Mouse (Mus musculus) liver, embryonic 11.5 days (tissue): ENCODE measurements at regions not wholly inside any gene's neighbourhood (a gene's known extent, or its start where the extent isn't known, plus 50 kb on each side); places are given as distances from the start of the nearest gene placed in this dataset.

ENCODE experiments used
- ATAC-seq: fragments of 200-750 bp; cut with Nextera tagmentation; replicated peaks from 2 replicates; pipeline ENCODE4 v1.8.0; 2017; ENCODE audit warnings: moderate number of reproducible peaks, mild to moderate bottlenecking, moderate TSS enrichment, moderate library complexity; ENCODE audit not compliant: low FRiP score
- DNase-seq: peaks from one replicate; pipeline ENCODE4 v3.0.0-alpha.2; 2017; ENCODE audit warnings: low spot score
- H3K27ac ChIP-seq: fragments of 300-500 bp; sonication (generic); 2 replicates; pipeline ENCODE4 v1.5.1; 2014; ENCODE audit warnings: mild to moderate bottlenecking, low read depth, low read length, control low read depth
- H3K27me3 ChIP-seq: fragments of 300-500 bp; sonication (generic); replicated peaks from 2 replicates; pipeline ENCODE4 v1.6.1; 2014; ENCODE audit warnings: low read length, mixed read lengths; ENCODE audit not compliant: control insufficient read depth, insufficient read depth
- H3K36me3 ChIP-seq: fragments of 300-500 bp; sonication (generic); 2 replicates; pipeline ENCODE4 v1.6.1; 2014; ENCODE audit warnings: mild to moderate bottlenecking, low read length, moderate library complexity, mixed read lengths; ENCODE audit not compliant: control insufficient read depth, insufficient read depth
- H3K4me1 ChIP-seq: fragments of 300-500 bp; sonication (generic); replicated peaks from 2 replicates; pipeline ENCODE4 v1.6.1; 2014; ENCODE audit warnings: low read length, mixed read lengths; ENCODE audit not compliant: control insufficient read depth, insufficient read depth
- H3K4me2 ChIP-seq: fragments of 300-500 bp; sonication (generic); 2 replicates; pipeline ENCODE4 v1.6.1; 2014; ENCODE audit warnings: mild to moderate bottlenecking, control low read depth, moderate library complexity
- H3K4me3 ChIP-seq: fragments of 300-500 bp; sonication (generic); 2 replicates; pipeline ENCODE4 v1.5.1; 2014; ENCODE audit warnings: low read depth, low read length, control low read depth
- H3K9ac ChIP-seq: fragments of 300-500 bp; sonication (generic); 2 replicates; pipeline ENCODE4 v1.6.1; 2014; ENCODE audit warnings: low read depth, low read length, control low read depth
- H3K9me3 ChIP-seq: fragments of 300-500 bp; sonication (generic); 2 replicates; pipeline ENCODE4 v1.6.1; 2016; ENCODE audit warnings: low read length, inconsistent platforms, mixed read lengths; ENCODE audit not compliant: control insufficient read depth
- WGBS: fragments of 180-500 bp; shearing (Covaris S2); extraction: QIAGEN DNeasy Blood & Tissue Kit; methylation state at CpG from one replicate; pipeline ENCODE4 v1.1.7; 2014; 5-methylcytosine and 5-hydroxymethylcytosine counted together

- H3K27ac ChIP-seq, result no peak overlapping the region
- H3K9me3 ChIP-seq, result no peaks in the 10 kb centered on the region
- no peak overlapping the region for H3K4me3 ChIP-seq
- no peak for ATAC-seq
- H3K27me3 ChIP-seq, result no peaks in the 10 kb centered on the region
- no peak overlapping the region for H3K4me2 ChIP-seq
- H3K9ac ChIP-seq, result no peak overlapping the region
- no peaks in the 10 kb centered on the region for H3K4me1 ChIP-seq
- no peak for DNase-seq
- no peaks in the 10 kb centered on the region for H3K36me3 ChIP-seq
Measured at GRCm38 (mm10) chr3:35299036-35299435, 454.9 kb upstream of the Atp11b start.

GRCm38 (mm10) chr3:35306013-35306412 lies 447.9 kb upstream of the Atp11b start:
- Histone ChIP-seq H3K9ac (no peak overlapping the region), H3K36me3 (no peaks in the 10 kb centered on the region), H3K9me3 (no peaks in the 10 kb centered on the region), H3K4me2 (no peak overlapping the region), H3K4me1 (no peaks in the 10 kb centered on the region), H3K27ac (no peak overlapping the region), H3K27me3 (no peaks in the 10 kb centered on the region), H3K4me3 (no peak overlapping the region)
- 73% methylated on average over 4 of the region's 4 CpGs for WGBS
- DNase-seq, result no peak
- ATAC-seq, result no peak

- ATAC-seq (no peak), DNase-seq (no peak)
- Histone ChIP-seq H3K4me3 (no peak overlapping the region), H3K9ac (no peak overlapping the region), H3K4me1 (no peaks in the 10 kb centered on the region), H3K36me3 (no peaks in the 10 kb centered on the region), H3K9me3 (no peaks in the 10 kb centered on the region), H3K27me3 (no peaks in the 10 kb centered on the region), H3K27ac (no peak overlapping the region), H3K4me2 (no peak overlapping the region)
- 82% methylated on average over 10 of the region's 10 CpGs for WGBS
Measured at GRCm38 (mm10) chr3:35314177-35314576, 439.7 kb upstream of the Atp11b start.

DNA sequence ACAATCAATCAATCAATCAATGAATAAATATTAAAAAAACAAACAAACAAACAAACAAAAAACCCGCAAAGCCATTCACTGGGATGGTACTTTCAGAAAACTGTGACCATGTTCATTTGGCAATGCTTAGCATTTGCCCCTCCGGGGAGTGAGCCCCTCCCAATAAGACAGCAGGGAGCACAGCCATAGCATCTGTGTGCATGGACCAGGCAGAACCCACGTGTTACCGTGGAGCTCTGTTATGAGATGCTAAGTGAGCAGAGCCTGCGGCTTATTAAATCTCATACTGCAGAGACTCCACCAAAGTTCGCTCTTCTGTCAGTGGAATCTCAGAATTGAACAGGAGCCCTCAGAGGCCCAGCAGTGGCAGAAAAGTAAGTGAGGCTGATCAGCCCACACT lies 438.7 kb upstream of the Atp11b start:
- no peaks in the 10 kb centered on the region for H3K4me1 ChIP-seq
- WGBS, result 85% methylated on average over 6 of the region's 6 CpGs
- H3K4me3 ChIP-seq, result no peak overlapping the region
- no peak overlapping the region for H3K4me2 ChIP-seq
- H3K9me3 ChIP-seq, result no peaks in the 10 kb centered on the region
- no peak overlapping the region for H3K9ac ChIP-seq
- H3K27me3 ChIP-seq, result no peaks in the 10 kb centered on the region
- DNase-seq (no peak), ATAC-seq (no peak)
- no peak overlapping the region for H3K27ac ChIP-seq
- no peaks in the 10 kb centered on the region for H3K36me3 ChIP-seq

- H3K36me3 ChIP-seq, result no peaks in the 10 kb centered on the region
- H3K4me3 ChIP-seq, result no peak overlapping the region
- no peaks in the 10 kb centered on the region for H3K4me1 ChIP-seq
- no peaks in the 10 kb centered on the region for H3K9me3 ChIP-seq
- ATAC-seq (no peak), DNase-seq (no peak)
- H3K27me3 ChIP-seq, result no peaks in the 10 kb centered on the region
- no peak overlapping the region for H3K4me2 ChIP-seq
- no peak overlapping the region for H3K27ac ChIP-seq
- WGBS, result 63% methylated on average over 13 of the region's 13 CpGs
- H3K9ac ChIP-seq, result no peak overlapping the region
Measured at GRCm38 (mm10) chr3:35318348-35318747, 435.6 kb upstream of the Atp11b start.

DNA sequence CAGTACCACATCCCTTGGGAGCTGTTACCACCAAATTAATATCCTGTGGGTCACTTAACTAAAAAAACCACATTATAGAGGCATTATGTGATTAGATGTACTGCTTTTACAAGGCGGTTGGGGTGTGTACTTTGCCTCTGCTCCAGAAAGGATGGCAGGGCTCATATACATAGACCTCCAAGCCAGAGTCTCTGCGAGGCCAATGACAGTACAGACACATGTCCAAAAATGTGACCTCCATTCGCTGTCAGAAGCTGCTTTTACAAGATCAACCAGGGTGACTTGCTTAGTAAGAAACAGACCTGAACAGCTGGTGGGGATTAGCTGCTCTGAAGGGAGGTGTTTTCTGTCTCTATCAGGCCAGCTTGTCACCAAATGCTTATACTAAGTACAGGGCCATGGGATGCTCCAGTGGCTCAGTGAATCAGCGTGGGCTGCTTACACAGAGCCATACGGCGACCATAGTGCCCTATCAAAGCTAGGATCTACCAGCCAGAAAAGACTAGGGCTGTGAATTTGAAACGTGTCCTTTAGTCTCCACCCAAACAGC lies 433.0 kb upstream of the Atp11b start:
- DNase-seq (no peak), ATAC-seq (no peak)
- no peak overlapping the region for H3K4me3 ChIP-seq
- 61% methylated on average over 7 of the region's 7 CpGs for WGBS
- H3K9me3 ChIP-seq, result no peaks in the 10 kb centered on the region
- no peaks in the 10 kb centered on the region for H3K4me1 ChIP-seq
- no peak overlapping the region for H3K9ac ChIP-seq
- H3K27ac ChIP-seq, result no peak overlapping the region
- no peaks in the 10 kb centered on the region for H3K36me3 ChIP-seq
- H3K4me2 ChIP-seq, result no peak overlapping the region
- no peaks in the 10 kb centered on the region for H3K27me3 ChIP-seq

GRCm38 (mm10) chr3:35321991-35322390 lies 431.9 kb upstream of the Atp11b start:
- Histone ChIP-seq H3K4me3 (no peak overlapping the region), H3K9me3 (no peaks in the 10 kb centered on the region), H3K9ac (no peak overlapping the region), H3K27ac (no peak overlapping the region), H3K4me2 (no peak overlapping the region), H3K36me3 (no peaks in the 10 kb centered on the region), H3K4me1 (no peaks in the 10 kb centered on the region), H3K27me3 (no peaks in the 10 kb centered on the region)
- DNase-seq (no peak), ATAC-seq (no peak)
- WGBS, result 55% methylated on average over 2 of the region's 2 CpGs

GRCm38 (mm10) chr3:35322899-35323298 lies 431.0 kb upstream of the Atp11b start:
- WGBS, result 89% methylated on average over 4 of the region's 4 CpGs
- DNase-seq, result no peak
- Histone ChIP-seq H3K4me1 (no peaks in the 10 kb centered on the region), H3K4me2 (no peak overlapping the region), H3K27ac (no peak overlapping the region), H3K27me3 (no peaks in the 10 kb centered on the region), H3K36me3 (no peaks in the 10 kb centered on the region), H3K9ac (no peak overlapping the region), H3K4me3 (no peak overlapping the region), H3K9me3 (no peaks in the 10 kb centered on the region)
- ATAC-seq, result no peak

GRCm38 (mm10) chr3:35323450-35324077 lies 430.3 kb upstream of the Atp11b start:
- WGBS, result 64% methylated on average over 11 of the region's 11 CpGs
- Histone ChIP-seq H3K27me3 (no peaks in the 10 kb centered on the region), H3K4me3 (no peak overlapping the region), H3K9ac (no peak overlapping the region), H3K4me1 (no peaks in the 10 kb centered on the region), H3K4me2 (no peak overlapping the region), H3K36me3 (no peaks in the 10 kb centered on the region), H3K27ac (no peak overlapping the region), H3K9me3 (no peaks in the 10 kb centered on the region)
- no peak for ATAC-seq
- DNase-seq, result no peak
